Mouse (Mus musculus) spleen, postnatal 4 days (tissue): ENCODE results near the gene 9130019O22Rik.

Experiments
- DNase-seq, 2 experiments: peaks; one replicate each; pipeline ENCODE4 v3.0.0; 2022; ENCODE audit warnings: low spot score in 2 of 2

The 9130019O22Rik gene

GRCm38 (mm10) chr7:127378310-127378921, 8.6 kb downstream of the 9130019O22Rik start:
- no peak for DNase-seq

- DNase-seq = peak; percentile 97
Observed at GRCm38 (mm10) chr7:127375271-127376245, 11.4 kb downstream of the 9130019O22Rik start, which contains the start of gene Zfp747. Zfp747 (minus strand) TSS chr7:127376050.

- peak; percentile 38 to 69 for DNase-seq
Observed at GRCm38 (mm10) chr7:127371870-127372269, 15.1 kb downstream of the 9130019O22Rik start.

- DNase-seq = no peak
Observed at GRCm38 (mm10) chr7:127371213-127371612, 15.8 kb downstream of the 9130019O22Rik start.

- no peak for DNase-seq
Observed at GRCm38 (mm10) chr7:127366249-127366648, 20.7 kb downstream of the 9130019O22Rik start.

GRCm38 (mm10) chr7:127364166-127364565, 22.8 kb downstream of the 9130019O22Rik start:
- DNase-seq = no peak

- DNase-seq = no peak
Observed at GRCm38 (mm10) chr7:127363475-127363921, 23.5 kb downstream of the 9130019O22Rik start.

GRCm38 (mm10) chr7:127362418-127362817, 24.5 kb downstream of the 9130019O22Rik start:
- DNase-seq = peak in 1 of 2 experiments; percentile 41

GRCm38 (mm10) chr7:127361449-127361848, 25.5 kb downstream of the 9130019O22Rik start:
- no peak for DNase-seq

GRCm38 (mm10) chr7:127360265-127360664, 26.7 kb downstream of the 9130019O22Rik start:
- no peak for DNase-seq

GRCm38 (mm10) chr7:127358472-127358871, 28.5 kb downstream of the 9130019O22Rik start:
- no peak for DNase-seq

- no peak for DNase-seq
Observed at GRCm38 (mm10) chr7:127357871-127358270, 29.1 kb downstream of the 9130019O22Rik start.

GRCm38 (mm10) chr7:127355796-127356195, 31.2 kb downstream of the 9130019O22Rik start:
- DNase-seq = no peak

- no peak for DNase-seq
Observed at GRCm38 (mm10) chr7:127351230-127352004, 35.5 kb downstream of the 9130019O22Rik start.

GRCm38 (mm10) chr7:127346676-127347075, 40.3 kb downstream of the 9130019O22Rik start:
- DNase-seq = no peak

GRCm38 (mm10) chr7:127345512-127346325, 41.2 kb downstream of the 9130019O22Rik start, which contains the start of gene Zfp768:
Zfp768 (minus strand) TSS chr7:127345589.
- peak; percentile 90 to 95 for DNase-seq

GRCm38 (mm10) chr7:127345092-127345491, 41.9 kb downstream of the 9130019O22Rik start:
- DNase-seq = peak; percentile 33 to 75

- no peak for DNase-seq
Observed at GRCm38 (mm10) chr7:127344371-127344770, 42.6 kb downstream of the 9130019O22Rik start.

- DNase-seq = no peak
Observed at GRCm38 (mm10) chr7:127343351-127344019, 43.5 kb downstream of the 9130019O22Rik start.

- no peak for DNase-seq
Observed at GRCm38 (mm10) chr7:127342888-127343287, 44.1 kb downstream of the 9130019O22Rik start.
